Mouse (Mus musculus): Measurements from ENCODE around the gene Emilin2.
A peak's percentile ranks its signal among the peaks of the same experiment; 100 is the strongest.

Gene Emilin2

DNA sequence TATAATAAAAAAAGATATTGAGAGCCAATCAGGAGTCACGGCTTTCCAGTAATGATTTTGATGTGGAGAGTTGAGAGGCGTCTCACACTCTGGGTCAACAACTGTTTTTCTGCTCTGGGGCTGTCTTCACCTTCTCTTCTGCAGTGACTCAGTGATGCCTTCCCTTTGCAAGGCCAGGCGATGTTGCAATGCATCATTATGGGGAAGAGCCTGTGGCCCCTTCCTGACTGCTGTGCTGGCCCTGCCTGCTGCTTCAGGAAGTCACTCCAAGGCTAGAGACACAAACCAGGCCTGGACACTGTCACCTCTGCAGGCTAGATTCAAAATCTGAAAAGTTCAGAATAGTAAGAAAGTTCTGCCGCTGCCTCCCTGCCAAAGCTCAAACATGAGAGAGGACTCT, 11.9 kb downstream of the Emilin2 start:
- DNase-seq = no peak

DNA sequence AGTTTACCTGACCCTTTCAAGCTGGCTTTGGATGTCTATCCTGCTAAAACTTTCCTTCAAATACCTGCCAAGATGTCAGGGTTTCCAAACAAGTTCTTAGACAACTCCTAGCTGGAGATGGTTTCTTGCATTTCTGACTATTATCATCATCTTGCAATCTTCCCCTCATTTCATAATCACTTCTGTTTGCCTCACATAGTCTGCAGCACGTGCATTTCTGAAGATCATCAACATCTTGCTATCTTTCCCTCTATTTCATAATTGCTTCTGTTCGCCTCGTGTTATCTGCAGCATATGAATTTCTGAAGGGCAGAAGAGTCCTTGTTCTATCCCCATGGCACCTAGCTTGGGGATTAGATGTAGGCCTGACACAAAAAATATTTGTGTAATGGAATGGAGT, 17.2 kb downstream of the Emilin2 start:
- DNase-seq = no peak

DNA sequence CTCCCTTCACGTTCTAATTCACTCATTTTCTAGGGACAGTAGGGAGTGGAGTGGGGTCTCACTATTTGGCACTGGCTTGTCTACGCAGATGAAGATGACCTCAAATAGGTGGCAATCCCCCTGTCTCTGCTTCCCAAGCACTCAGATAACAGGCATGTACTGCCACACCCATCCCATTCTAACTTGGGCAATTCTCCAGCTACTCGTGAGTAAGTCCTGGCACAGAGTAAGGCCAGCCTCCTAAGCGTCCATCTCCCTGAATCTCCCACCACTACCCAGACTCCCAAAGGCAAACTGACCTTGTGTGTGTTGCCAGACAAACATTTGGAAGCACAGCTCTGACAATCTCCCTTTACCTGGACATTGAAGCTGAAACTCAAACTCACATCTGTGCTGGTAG, 18.9 kb downstream of the Emilin2 start:
- no peak for DNase-seq

DNA sequence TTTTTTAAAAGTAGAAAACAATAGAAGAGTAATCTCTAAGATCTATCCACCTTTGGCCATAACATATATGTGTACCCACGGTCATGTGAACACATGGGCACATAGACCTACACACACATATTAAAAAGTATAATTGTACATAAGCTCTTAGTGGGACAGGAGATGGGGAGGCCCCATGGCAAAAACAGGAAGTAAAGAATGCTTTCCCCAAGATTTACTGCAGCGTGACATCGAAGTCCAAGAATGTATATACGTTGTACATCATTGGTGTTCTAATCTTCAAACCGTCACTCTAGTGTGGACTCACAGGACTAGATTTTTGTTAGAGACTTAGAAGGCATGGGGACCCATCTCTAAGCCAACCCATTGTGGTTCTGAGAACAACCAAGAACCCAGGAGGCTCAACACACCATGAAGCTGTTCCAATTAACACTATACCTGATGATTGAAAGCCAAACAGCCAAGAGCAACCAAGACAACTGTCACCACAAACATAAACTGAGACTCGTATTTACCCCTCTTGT, 19.8 kb downstream of the Emilin2 start:
- no peak for DNase-seq

DNA sequence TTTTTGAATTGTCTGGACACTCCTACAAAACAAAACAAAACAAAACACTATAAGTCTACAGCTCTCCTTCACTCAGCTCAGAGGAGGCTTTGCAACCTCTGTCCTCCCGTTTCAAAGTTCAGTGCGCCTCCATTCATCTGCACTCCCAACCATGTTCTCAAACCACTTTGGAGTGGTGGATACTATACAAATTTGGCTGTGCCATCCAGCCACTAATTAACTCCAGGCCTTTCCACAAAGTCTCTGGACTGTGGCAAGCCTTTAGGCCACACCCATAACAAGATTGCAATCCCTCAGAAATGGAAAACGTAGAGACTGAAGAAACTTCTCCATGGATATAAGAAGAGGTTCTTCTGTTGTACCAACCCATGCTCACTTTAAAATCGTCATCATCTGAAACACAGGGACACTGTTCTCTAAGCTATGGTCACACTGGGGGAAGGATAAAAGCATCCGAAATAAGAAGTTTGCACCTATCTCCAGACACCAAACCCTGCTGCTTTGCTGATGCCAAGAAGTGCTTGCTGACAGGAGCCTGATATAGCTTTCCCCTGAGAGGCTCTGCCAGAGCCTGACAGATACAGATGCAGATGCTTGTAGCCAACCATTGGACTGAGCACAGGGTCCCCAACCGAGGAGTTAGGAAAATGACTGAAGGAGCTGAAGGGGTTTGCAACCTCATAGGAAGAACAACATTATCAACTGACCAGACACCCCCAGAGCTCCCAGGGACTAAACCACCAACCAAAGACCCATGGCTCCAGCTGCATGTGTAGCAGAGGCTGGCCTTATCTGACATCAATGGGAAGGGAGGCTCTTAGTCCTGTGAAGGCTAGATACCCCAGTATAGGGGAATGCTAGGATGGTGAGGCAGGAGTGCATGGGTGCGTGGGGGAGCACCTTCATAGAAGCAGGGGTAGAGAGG, 21.0 kb downstream of the Emilin2 start:
- DNase-seq = no peak

DNA sequence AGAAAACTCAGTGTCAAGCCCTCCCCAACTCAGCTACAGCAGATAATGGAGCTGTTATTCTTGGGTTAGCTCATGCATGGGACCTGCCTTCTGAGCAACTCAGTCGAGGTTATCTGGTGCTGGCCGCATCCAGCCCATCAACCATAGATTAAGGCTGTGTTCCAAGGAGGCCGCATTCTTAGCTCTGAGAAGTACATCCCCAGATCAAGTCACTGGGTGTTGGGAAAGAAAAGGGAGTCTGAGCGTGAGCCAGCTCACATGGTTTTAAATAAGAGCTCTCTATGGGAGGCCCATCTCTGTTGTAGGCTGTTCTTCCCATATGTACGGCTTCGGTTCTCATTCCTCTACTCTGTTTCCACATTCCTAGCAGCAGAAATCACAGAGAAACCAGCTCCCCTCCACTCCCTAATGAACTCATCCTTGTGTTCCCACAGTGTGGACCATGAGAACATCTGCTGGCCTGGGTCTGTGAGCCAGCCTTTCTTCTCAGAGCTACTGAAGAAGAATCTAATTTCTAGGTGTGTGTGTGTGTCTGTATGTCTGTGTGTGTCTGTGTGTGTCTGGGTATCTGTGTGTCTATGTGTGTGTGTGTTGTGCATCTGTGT, 22.1 kb downstream of the Emilin2 start:
- DNase-seq = no peak

DNA sequence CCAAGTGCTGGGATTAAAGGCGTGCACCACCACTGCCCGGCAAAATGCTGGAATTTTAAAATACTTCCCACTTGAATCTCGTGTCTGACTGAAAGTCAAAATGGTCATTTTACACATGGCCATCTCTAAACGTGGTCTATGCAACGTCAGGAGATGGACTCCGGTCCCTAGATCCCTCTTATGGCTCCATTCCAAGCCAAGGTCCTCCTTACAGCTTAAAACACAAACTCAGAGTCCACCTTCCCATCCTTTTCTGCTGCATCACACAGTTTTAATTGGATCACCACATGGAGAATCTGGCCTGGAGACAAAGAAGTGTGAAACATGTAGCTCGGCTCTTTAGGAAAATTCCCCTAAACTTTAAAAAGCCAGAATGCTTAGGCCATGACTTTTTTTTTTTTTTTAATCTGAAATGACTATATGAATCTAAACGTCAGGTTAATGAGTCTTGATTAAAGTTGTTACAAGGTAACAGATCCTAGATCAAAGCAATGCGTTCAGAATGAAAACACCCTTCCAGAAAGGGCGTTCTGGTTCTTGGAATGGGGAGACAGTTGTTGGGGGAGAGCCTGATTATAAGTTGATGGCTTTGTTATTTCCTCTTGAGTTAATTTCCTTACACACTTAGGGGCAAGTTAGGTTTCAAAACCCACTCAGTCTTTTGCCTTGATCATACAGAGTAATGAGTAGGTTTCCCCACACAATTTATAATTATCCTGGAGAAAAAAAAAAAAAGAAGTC, 22.8 kb downstream of the Emilin2 start:
- DNase-seq = no peak

DNA sequence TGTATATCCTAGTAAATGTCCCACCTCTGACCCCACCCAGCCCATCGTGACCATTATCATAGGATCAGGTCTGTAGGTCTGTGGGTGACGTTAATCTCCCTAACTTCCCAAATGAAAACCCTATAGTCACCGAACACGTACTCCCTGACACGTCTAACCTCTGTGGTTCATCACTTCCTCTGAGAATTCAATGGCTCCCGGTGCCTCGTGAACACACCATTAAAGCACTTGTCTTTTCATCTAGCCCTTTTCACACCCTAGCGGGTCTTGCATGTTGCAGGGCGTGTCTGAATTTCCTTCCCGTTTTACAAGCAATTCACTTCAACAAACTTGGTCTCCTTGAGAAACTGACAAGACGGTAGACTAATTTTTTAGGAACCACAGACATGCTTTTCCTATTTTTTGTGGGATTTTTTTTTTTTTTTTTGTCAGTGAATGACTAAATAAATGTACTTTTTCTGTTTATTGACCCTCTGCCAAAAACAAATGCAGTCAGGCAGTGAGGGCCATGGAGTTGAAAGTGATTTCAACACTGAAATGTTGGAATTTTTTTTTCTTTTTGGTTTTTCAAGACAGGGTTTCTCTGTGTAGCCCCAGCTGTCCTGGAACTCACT, 23.5 kb downstream of the Emilin2 start:
- DNase-seq = no peak

DNA sequence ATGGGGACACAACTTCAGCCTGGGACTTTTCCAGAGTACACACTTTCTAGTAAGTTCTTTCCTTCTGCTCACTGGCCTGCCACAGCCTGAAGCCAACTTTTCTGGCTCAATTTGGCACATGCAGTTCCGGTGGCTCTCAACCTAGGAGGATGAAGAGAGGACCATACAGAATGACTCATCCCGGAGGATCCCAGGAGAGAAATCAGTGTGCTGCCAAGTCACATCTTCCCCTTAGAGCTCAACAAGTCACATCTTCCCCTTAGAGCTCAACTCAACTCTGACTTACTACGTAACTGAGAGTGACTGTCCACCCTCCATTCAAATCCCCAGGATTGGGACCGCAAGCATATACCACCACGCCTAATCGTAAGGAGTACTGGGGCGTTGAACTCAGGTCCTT, 24.2 kb downstream of the Emilin2 start:
- DNase-seq = no peak

DNA sequence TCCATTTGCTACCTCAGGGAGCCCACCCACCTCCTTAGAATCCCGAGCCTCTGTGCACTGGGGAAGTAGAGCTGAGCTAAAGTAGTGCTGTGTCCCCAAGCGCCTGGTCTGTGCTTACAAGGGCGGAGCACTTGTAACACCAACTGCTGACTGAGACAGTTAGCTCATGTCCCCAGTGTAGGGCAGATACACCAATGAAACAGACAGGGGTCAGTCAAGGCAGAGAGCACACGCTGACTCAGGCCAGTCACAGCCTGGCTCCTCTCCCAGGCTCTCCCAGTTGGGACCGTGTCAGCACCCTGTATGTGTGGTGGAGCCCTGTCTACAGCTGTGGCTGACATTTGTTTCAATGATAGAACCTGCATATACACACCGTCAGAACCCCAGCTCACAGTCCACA, 25.8 kb downstream of the Emilin2 start:
- no peak for DNase-seq

DNA sequence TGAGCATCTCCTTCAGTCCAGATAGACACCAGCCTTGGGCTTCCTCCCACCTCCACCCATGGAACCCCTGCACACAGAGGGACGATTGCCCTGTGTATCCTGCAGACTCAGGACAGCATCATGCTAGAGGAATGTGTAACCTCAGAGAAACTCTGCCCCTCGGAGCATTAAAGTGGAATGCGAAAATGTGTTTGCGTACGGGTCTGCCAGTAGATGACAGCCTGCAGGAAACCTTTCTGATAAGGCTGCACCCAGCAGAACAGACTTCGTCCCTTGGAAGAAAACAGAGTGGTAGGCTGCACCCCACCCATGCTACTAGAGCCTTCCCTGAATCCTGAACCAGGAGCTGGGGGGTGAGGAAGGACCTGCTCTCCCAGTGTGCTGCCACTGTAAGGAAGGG, 26.9 kb downstream of the Emilin2 start:
- DNase-seq = no peak

DNA sequence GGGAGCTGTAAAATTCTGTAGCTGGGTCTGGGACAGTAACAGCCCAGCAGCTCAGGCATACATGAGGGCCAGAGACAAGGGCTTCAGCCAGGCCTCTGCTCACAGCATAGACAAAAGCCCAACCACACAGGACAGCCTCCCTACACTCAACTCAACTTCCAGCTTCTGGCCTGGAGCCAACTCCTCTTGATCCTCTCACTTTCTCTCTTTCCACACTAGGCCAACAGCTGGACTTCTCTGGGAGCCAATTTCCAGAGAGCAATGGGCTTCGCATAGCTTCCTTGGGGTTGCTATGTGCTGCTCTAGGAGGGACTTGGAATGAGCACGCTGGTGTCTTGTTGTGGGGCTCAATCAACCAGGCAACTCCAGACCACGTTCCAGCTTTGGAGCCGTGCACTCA, 28.5 kb downstream of the Emilin2 start:
- no peak for DNase-seq

DNA sequence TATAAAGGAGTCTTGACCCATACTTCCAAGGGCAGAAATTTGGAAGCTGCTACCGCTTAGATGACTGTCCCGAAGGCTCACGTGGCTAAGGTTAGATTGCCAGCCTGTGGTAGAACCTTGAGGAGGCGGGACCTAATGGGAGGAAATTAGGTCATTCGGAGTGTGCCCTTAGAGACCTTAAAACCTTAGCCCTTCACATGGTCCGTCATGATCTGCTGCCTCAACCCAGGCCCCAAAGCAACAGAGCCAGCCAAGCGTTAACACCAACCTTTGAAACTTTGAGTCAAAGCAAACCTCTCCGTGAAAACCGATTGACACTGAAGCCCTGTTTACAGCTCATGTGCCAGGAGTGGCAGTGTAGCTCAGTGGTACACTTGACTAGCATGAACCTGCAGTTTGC, 29.1 kb downstream of the Emilin2 start:
- DNase-seq = no peak

DNA sequence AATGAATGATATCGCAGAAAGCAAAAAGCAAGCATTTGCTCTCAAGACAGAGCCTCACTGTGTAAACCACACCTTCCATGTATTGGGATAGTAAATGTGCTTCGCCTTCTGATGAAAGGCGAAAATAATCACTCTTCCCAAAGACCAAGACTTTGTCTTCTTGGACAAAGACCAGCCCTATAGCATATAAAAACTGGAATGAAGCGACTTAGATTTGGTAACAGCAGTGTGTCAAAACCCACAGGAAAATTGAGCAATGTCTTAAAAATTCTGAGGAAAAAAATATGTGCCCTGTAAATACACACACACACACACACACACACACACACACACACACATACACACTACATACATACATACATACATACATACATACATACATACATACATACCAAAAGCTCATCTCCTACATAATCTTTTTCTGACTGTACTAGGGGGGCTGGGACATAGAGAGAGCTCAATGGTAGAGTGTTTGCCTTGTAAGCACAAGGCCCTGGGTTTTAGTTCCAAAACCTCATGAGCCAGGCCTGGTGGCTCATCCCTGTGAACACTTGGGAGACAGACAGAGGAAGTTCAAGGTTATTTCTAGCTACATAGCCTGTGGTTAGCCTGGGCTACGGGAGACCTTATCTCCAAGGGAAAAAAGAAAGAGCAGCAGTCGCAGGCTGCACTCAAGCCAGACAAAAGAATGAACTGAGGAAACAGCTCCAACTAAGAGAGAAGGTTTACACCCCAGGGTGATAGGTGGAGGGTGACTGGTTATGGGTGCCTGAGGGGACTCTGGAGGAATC, 33.9 kb downstream of the Emilin2 start:
- DNase-seq = no peak

DNA sequence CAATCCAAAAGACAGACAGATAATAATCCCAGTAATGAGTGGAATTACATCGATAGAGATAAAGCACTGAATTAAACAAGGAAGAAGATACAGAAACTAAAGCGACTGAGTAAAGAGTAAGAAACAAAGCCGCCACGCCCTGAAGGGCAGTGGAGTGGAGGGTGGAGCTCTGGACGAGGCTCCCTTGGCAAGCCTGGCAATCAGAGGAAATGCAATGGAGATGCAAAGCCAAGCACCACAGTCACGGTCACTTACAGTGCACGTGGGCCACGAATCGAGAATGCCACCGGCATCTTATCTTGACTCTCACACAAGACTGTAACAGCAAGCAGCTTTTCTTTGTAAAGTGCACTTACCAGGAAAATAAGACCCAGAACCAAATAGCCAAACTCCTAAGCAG, 35.0 kb downstream of the Emilin2 start:
- DNase-seq = no peak

DNA sequence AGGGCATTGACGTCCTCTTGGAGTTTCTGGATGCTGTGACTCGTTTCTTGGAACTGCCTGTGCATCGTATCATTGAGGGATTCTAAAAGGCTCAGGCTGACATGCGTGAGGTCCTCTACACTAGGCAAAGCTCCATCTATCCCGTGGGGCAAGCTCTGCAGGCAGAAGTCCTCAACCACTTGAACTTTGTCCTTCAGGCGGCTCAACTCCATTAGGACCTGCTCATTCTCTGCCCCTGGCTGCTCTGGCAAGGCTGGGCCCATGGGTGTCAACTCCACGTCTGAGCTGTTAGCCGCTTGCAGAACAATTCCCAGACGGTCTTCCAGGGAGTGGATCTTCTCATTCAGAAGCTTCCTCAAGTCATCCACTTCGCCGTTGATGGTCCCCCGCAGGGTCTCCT, 37.9 kb downstream of the Emilin2 start:
- DNase-seq = no peak

DNA sequence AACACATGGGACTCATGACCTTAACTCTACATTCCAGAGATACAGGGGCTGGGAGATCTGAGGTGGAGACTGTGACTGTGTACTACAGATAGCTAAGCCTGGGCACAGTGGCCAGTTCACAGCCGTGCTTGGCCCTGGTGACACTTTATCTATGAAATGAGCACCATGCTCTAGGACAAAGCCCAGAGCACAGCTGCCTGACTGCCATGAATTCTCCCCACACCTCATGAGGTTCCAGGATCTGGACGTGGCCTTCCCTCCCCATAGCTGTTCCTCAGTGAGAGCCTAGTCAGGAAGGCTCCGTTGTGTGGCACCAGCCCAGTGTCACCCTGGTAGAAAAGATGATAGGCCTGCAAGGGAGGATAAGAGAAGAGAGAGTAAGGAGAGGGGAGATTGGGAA, 43.2 kb downstream of the Emilin2 start:
- no peak for DNase-seq

DNA sequence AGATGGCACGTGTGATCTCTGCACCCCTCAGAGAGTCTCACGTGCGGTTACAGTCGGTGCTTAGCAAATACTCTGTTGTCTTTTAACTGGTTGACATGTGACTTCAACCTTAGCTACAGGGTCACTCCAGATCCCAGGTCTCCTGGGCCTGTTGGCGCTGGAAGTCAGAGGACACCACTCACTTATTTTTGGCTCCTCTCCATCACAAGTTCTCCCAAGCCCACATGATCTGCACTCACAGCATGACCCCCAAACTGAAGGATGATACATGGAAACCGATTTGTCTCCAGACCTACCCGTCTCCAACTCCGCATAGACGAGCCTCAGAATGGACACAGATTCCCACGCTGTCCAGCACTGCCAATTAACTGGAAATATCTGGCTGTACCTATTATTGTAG, 43.6 kb downstream of the Emilin2 start:
- DNase-seq = no peak

DNA sequence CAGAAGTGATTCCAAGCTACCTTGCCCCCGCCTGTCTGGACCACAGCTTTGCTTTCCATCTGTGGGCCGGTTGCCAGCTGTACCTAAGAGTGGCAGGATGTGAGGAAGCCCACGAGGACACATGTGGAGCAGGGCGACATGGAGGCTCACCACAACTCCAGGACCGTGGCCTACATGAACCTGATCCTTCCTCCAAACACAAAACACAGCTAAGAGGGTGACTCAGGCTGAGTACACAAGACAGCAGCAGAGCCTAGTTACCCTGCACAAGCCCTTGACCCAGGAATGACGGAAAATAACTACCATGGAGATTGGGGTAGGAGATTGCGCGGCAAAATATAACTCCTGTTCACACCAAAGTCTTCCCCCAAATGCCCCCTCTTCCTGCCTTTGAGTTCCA, 44.4 kb downstream of the Emilin2 start:
- no peak for DNase-seq

DNA sequence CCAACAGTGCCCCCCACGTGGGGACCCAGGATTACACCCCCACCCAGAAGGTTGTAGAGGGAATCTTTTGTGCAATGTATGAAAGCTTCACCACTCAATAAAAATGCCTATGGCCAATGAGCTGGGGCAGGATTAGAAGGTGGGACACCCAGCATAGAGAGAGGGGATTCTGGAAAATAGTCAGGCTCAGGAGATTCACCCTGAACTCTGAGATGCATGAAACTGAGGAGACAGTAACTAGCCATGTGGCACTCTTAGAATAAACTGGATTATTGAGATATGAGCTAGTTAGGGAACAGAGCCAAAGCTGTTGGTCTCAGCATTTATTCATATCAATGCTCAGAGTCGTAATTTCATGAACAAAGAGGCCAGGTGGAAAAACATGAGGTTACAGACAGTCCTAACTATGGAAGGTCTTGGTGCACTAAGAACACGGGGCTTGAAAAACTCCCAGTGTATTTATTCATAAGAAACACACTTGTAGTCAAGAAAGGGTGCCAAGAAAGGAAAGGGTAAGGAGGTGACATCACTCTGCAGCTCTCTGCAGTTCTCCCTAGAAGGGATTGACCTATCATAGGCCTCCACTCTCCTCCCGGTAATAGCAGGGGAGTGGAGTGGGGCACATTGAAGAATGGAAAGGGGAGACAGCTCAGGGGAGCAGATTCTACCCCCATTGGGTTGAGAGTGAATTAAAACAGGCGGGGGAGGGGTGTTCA, 46.3 kb downstream of the Emilin2 start:
- DNase-seq = no peak

DNA sequence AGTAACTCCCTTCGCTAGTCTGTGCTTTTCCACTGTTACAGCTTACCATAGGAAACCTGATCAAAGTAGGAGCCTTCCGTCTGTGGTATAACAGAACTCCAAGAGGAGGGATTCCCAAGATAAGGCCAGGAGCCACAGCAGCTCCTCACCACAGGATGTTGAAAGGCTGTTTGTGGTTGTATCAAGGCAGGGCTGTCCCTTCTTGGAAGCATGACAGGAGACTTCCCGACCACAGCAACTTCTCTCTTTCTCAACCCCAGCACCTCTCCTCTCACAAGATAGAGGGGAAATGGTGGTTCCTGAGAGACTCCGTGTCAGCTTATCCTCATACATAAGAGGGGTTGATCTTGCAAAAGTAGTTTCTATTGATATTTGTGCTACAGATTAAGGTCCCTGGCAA, 47.0 kb downstream of the Emilin2 start:
- DNase-seq = no peak

DNA sequence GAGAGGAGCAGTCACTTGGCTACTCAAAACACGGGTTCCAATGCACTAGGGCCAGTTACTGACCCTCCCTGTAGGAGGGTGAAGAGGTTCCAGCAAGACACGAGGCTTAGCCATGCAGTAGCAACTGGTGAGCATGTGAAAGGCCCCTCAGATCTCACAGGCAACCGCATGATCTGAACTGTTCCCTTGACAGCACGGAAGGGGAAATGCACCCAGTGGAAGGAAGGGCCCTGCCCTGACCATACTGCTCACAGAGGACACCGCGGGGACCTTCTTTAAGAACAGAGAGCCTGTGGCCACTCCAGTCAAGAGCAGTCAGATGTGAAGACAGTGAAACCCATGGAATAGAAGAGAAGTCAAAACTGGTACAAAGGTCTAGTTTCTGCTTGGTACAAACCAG, 48.6 kb downstream of the Emilin2 start:
- peak in 1 of 2 experiments; percentile 13 for DNase-seq

Data from thymus, postnatal 36 days (tissue).